Mouse (Mus musculus) intestine, embryonic 14.5 days (tissue): ENCODE data around the gene Xrcc1. TPM values are rescaled to one million over a fixed set of nuclear protein-coding genes. Genes with fewer than 3 reads are reported as not detected.

Experiments
- ATAC-seq: fragments of 200-750 bp; cut with Nextera tagmentation; replicated peaks from 2 replicates; pipeline ENCODE4 v1.8.0; 2017; ENCODE audit warnings: low read depth, moderate number of reproducible peaks, moderate TSS enrichment, moderate library complexity; ENCODE audit not compliant: low FRiP score, low TSS enrichment
- DNase-seq: peaks from one replicate; pipeline ENCODE4 v3.0.0-alpha.2; 2018; ENCODE audit warnings: low spot score
- H3K27ac ChIP-seq: fragments of 300-500 bp; sonication (generic); 2 replicates; pipeline ENCODE4 v1.5.1; 2014; ENCODE audit warnings: low read depth, mild to moderate bottlenecking, control low read depth
- H3K27me3 ChIP-seq: fragments of 300-500 bp; sonication (generic); replicated peaks from 2 replicates; pipeline ENCODE4 v1.6.1; 2014; ENCODE audit warnings: low read length, control low read depth; ENCODE audit not compliant: control insufficient read depth, insufficient read depth
- H3K36me3 ChIP-seq: fragments of 300-500 bp; sonication (generic); 2 replicates; pipeline ENCODE4 v1.6.1; 2014; ENCODE audit warnings: low read length, control low read depth; ENCODE audit not compliant: control insufficient read depth, insufficient read depth
- H3K4me1 ChIP-seq: fragments of 300-500 bp; sonication (generic); replicated peaks from 2 replicates; pipeline ENCODE4 v1.6.1; 2014; ENCODE audit warnings: low read length, control low read depth, mixed read lengths; ENCODE audit not compliant: control insufficient read depth, insufficient read depth
- H3K4me2 ChIP-seq: fragments of 300-500 bp; sonication (generic); 2 replicates; pipeline ENCODE4 v1.6.1; 2014; ENCODE audit warnings: low read length
- H3K4me3 ChIP-seq: fragments of 300-500 bp; sonication (generic); 2 replicates; pipeline ENCODE4 v1.5.1; 2014; ENCODE audit warnings: low read depth, low read length, control low read depth, mixed read lengths
- H3K9ac ChIP-seq: fragments of 300-500 bp; sonication (generic); 2 replicates; pipeline ENCODE4 v1.6.1; 2014; ENCODE audit warnings: mild to moderate bottlenecking, low read length
- H3K9me3 ChIP-seq: fragments of 300-500 bp; sonication (generic); 2 replicates; pipeline ENCODE4 v1.6.1; 2016; ENCODE audit warnings: low read length, control low read depth; ENCODE audit not compliant: control insufficient read depth
- WGBS: fragments of 180-500 bp; shearing (Covaris S2); extraction: QIAGEN DNeasy Blood & Tissue Kit; methylation state at CpG from one replicate; pipeline ENCODE4 v1.1.7; 2014; 5-methylcytosine and 5-hydroxymethylcytosine counted together
- polyA plus RNA-seq: library from polyadenylated mRNA; unstranded; fragments of >200 nt; fragmentation: Nextera tagmentation; extraction: Ambion mirVana; gene quantifications from 2 replicates; pipeline ENCODE4 v1.2.1, GENCODE M21; 2014

The Xrcc1 gene
- polyA plus RNA-seq, 1 experiment from 2014 or later: 91.5 TPM

- H3K4me2 ChIP-seq: no peak overlapping the region
- no peak for DNase-seq
- H3K27me3 ChIP-seq: peaks cover 31% of the 10 kb centered on the region
- no peak overlapping the region for H3K9ac ChIP-seq
- 41% methylated on average over 6 of the region's 6 CpGs for WGBS
- no peaks in the 10 kb centered on the region for H3K9me3 ChIP-seq
- no peak overlapping the region for H3K27ac ChIP-seq
- H3K4me1 ChIP-seq: peaks cover 5% of the 10 kb centered on the region; the same call in 1 of the 2 replicates
- H3K36me3 ChIP-seq: 0 out of 2 replicates have a peak, but pooled peaks cover 8% of the 10 kb centered on the region
- H3K4me3 ChIP-seq: no peak overlapping the region
- peak; percentile 25; the same call in 1 of the 2 replicates for ATAC-seq
Measured at GRCm38 (mm10) chr7:24608017-24608416, 61.9 kb downstream of the Xrcc1 start.

- DNase-seq (no peak), ATAC-seq (no peak)
- Histone ChIP-seq H3K4me2 (no peak overlapping the region), H3K36me3 (0 out of 2 replicates have a peak, but pooled peaks cover 8% of the 10 kb centered on the region), H3K27ac (no peak overlapping the region), H3K4me3 (no peak overlapping the region), H3K27me3 (peaks cover 36% of the 10 kb centered on the region), H3K4me1 (peaks cover 5% of the 10 kb centered on the region; the same call in 1 of the 2 replicates), H3K9ac (no peak overlapping the region), H3K9me3 (no peaks in the 10 kb centered on the region)
- 73% methylated on average over 8 of the region's 8 CpGs for WGBS
Measured at GRCm38 (mm10) chr7:24608561-24608960, 62.5 kb downstream of the Xrcc1 start.

- Histone ChIP-seq H3K36me3 (0 out of 2 replicates have a peak, but pooled peaks cover 5% of the 10 kb centered on the region), H3K9ac (peak within 1 kb of the TSS; percentile 36), H3K4me3 (peak within 1 kb of the TSS; percentile 45), H3K9me3 (no peaks in the 10 kb centered on the region), H3K4me2 (peak within 1 kb of the TSS; percentile 65), H3K4me1 (peaks cover 5% of the 10 kb centered on the region; the same call in 1 of the 2 replicates), H3K27ac (peak within 1 kb of the TSS; percentile 60), H3K27me3 (peaks cover 38% of the 10 kb centered on the region)
- WGBS: 2% methylated on average over 26 of the region's 27 CpGs
- DNase-seq (peak; percentile 69), ATAC-seq (peak; percentile 63)
Measured at GRCm38 (mm10) chr7:24610144-24610878, 64.2 kb downstream of the Xrcc1 start, which contains the start of gene Phldb3. TSS of gene Phldb3 (plus strand) at chr7:24610763.

GRCm38 (mm10) chr7:24610879-24611494 is 64.9 kb downstream of the Xrcc1 start:
- peak; percentile 97 for DNase-seq
- peak; percentile 74 for ATAC-seq
- H3K27ac ChIP-seq: peak overlapping the region; percentile 60
- H3K4me3 ChIP-seq: peak overlapping the region; percentile 45
- peak overlapping the region; percentile 65 for H3K4me2 ChIP-seq
- H3K4me1 ChIP-seq: peaks cover 5% of the 10 kb centered on the region; the same call in 1 of the 2 replicates
- H3K36me3 ChIP-seq: 0 out of 2 replicates have a peak, but pooled peaks cover 5% of the 10 kb centered on the region
- under 1% methylated on average over 36 of the region's 36 CpGs for WGBS
- peaks cover 38% of the 10 kb centered on the region for H3K27me3 ChIP-seq
- no peaks in the 10 kb centered on the region for H3K9me3 ChIP-seq
- peak overlapping the region; percentile 36 for H3K9ac ChIP-seq

GRCm38 (mm10) chr7:24611709-24612108 is 65.6 kb downstream of the Xrcc1 start:
- Histone ChIP-seq H3K27ac (no peak overlapping the region), H3K9me3 (no peaks in the 10 kb centered on the region), H3K36me3 (0 out of 2 replicates have a peak, but pooled peaks cover 5% of the 10 kb centered on the region), H3K9ac (peak overlapping the region; percentile 36; the same call in 1 of the 2 replicates), H3K4me1 (peaks cover 5% of the 10 kb centered on the region; the same call in 1 of the 2 replicates), H3K4me3 (peak overlapping the region; percentile 45), H3K27me3 (peaks cover 38% of the 10 kb centered on the region), H3K4me2 (peak overlapping the region; percentile 65)
- 19% methylated on average over 7 of the region's 7 CpGs for WGBS
- ATAC-seq: no peak
- no peak for DNase-seq

GRCm38 (mm10) chr7:24612308-24612910 is 66.3 kb downstream of the Xrcc1 start:
- no peak for DNase-seq
- H3K9me3 ChIP-seq: no peaks in the 10 kb centered on the region
- H3K4me3 ChIP-seq: peak overlapping the region; percentile 45
- peaks cover 5% of the 10 kb centered on the region; the same call in 1 of the 2 replicates for H3K4me1 ChIP-seq
- no peak overlapping the region for H3K27ac ChIP-seq
- peaks cover 38% of the 10 kb centered on the region for H3K27me3 ChIP-seq
- H3K4me2 ChIP-seq: peak overlapping the region; percentile 44
- H3K36me3 ChIP-seq: 0 out of 2 replicates have a peak, but pooled peaks cover 5% of the 10 kb centered on the region
- WGBS: 2% methylated on average over 27 of the region's 27 CpGs
- ATAC-seq: no peak
- H3K9ac ChIP-seq: no peak overlapping the region

- ATAC-seq: no peak
Measured at GRCm38 (mm10) chr7:24614816-24615215, 68.7 kb downstream of the Xrcc1 start.

GRCm38 (mm10) chr7:24617763-24618162 is 71.7 kb downstream of the Xrcc1 start:
- Histone ChIP-seq H3K4me2 (no peak overlapping the region), H3K9me3 (no peaks in the 10 kb centered on the region), H3K27me3 (peaks cover 9% of the 10 kb centered on the region), H3K27ac (no peak overlapping the region), H3K4me1 (no peaks in the 10 kb centered on the region), H3K9ac (no peak overlapping the region), H3K36me3 (no peaks in the 10 kb centered on the region), H3K4me3 (no peak overlapping the region)
- WGBS: 83% methylated on average over 8 of the region's 8 CpGs
- ATAC-seq: no peak
- no peak for DNase-seq

More at GRCm38 (mm10) chr7:24614816-24615215, 68.7 kb downstream of the Xrcc1 start:
- Histone ChIP-seq H3K4me3 (no peak overlapping the region), H3K36me3 (no peaks in the 10 kb centered on the region), H3K9me3 (no peaks in the 10 kb centered on the region), H3K4me2 (no peak overlapping the region), H3K4me1 (peaks cover 5% of the 10 kb centered on the region; the same call in 1 of the 2 replicates), H3K9ac (no peak overlapping the region), H3K27ac (no peak overlapping the region), H3K27me3 (peaks cover 34% of the 10 kb centered on the region)
- WGBS: 74% methylated on average over 13 of the region's 13 CpGs
- no peak for DNase-seq
